Mouse (Mus musculus) heart, postnatal 0 days (tissue): ENCODE results near the gene Gm11487. TPM values are rescaled to one million over a fixed set of nuclear protein-coding genes. Genes with fewer than 3 reads are reported as not detected.
A peak's percentile ranks its signal among the peaks of the same experiment; 100 is the strongest.
"Not testable (repeated sequence)": the region's sequence is repeated elsewhere in the genome, so short reads cannot be mapped to it uniquely, and the experiment has no call there.

Experiments used
- ATAC-seq: fragments of 200-750 bp; cut with Nextera tagmentation; 2 replicates; pipeline ENCODE4 v1.8.0; 2017; ENCODE audit warnings: low read depth, moderate number of reproducible peaks, moderate library complexity; ENCODE audit not compliant: insufficient read depth
- DNase-seq: peaks from one replicate; pipeline ENCODE4 v3.0.0-alpha.2; 2016; ENCODE audit warnings: low spot score
- H3K27ac ChIP-seq: fragments of 300-500 bp; sonication (generic); 2 replicates; pipeline ENCODE4 v1.5.1; 2014; ENCODE audit warnings: low read depth, mild to moderate bottlenecking
- H3K27me3 ChIP-seq: fragments of 300-500 bp; sonication (generic); 2 replicates; pipeline ENCODE4 v1.6.1; 2014; ENCODE audit warnings: low read length, mixed read lengths; ENCODE audit not compliant: control insufficient read depth, insufficient read depth
- H3K36me3 ChIP-seq: fragments of 300-500 bp; sonication (generic); replicated peaks from 2 replicates; pipeline ENCODE4 v1.6.1; 2014; ENCODE audit warnings: low read length, mixed read lengths; ENCODE audit not compliant: control insufficient read depth, insufficient read depth
- H3K4me1 ChIP-seq: fragments of 300-500 bp; sonication (generic); 2 replicates; pipeline ENCODE4 v1.6.1; 2014; ENCODE audit warnings: antibody characterized with exemption; ENCODE audit not compliant: control insufficient read depth, insufficient read depth
- H3K4me2 ChIP-seq: fragments of 300-500 bp; sonication (generic); 2 replicates; pipeline ENCODE4 v1.6.1; 2014; ENCODE audit warnings: low read depth, mild to moderate bottlenecking, low read length, moderate library complexity
- H3K4me3 ChIP-seq: fragments of 300-500 bp; sonication (generic); 2 replicates; pipeline ENCODE4 v1.5.1; 2014; ENCODE audit warnings: low read depth, low read length
- H3K9ac ChIP-seq: fragments of 300-500 bp; sonication (generic); replicated peaks from 2 replicates; pipeline ENCODE4 v1.6.1; 2014; ENCODE audit warnings: low read depth, low read length, mixed read lengths
- H3K9me3 ChIP-seq: fragments of 300-500 bp; sonication (generic); replicated peaks from 2 replicates; pipeline ENCODE4 v1.6.1; 2016; ENCODE audit warnings: low read length; ENCODE audit not compliant: control insufficient read depth
- CTCF ChIP-seq: IDR thresholded peaks from 2 replicates; pipeline ENCODE4 v1.5.1; 2016; ENCODE audit warnings: antibody characterized with exemption, control low read depth, low read depth
- EP300 ChIP-seq: IDR thresholded peaks from 2 replicates; pipeline ENCODE4 v1.6.1; 2016; ENCODE audit warnings: antibody characterized with exemption, low read depth
- WGBS: fragments of 180-500 bp; shearing (Covaris S2); extraction: QIAGEN DNeasy Blood & Tissue Kit; methylation state at CpG from one replicate; pipeline ENCODE4 v1.1.7; 2014; 5-methylcytosine and 5-hydroxymethylcytosine counted together
- polyA plus RNA-seq: library from polyadenylated mRNA; unstranded; fragments of >200 nt; fragmentation: Nextera tagmentation; extraction: Ambion mirVana; gene quantifications from 2 replicates; pipeline ENCODE4 v1.2.1, GENCODE M21; 2015
- total RNA-seq: library from RNA; depleted of rRNA; stranded (reverse); fragments of >200 nt; gene quantifications from 2 replicates; pipeline ENCODE4 v1.2.3, GENCODE M21; 2014; ENCODE audit warnings: low replicate concordance; rRNA removed

Gm11487 gene
- total RNA-seq, result not detected in 2 replicates
- polyA plus RNA-seq, result not detected in 2 replicates

DNA sequence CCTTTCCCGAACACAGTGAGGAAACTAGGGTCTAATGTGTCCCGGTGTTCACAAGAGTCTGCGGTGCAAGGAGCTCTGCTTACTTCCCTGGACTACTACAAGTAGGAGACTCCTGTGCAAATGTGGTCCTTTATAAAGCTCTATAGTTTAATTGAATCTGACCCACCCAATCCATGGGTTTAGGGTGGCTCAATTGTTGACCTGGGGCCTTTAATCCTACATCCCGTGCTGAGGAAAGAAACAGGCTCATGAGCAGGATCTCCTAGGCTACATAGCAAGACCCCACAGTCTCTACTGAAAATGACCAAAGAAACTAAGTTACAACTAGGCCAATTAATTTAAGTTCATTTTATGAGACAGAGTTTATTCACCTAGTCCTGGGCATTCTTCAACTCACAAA, at the start of gene Gm11487:
Gm11487 (minus strand) TSS at position 101 of the 400 bp plus-strand sequence.
- not testable (repeated sequence) for H3K4me2 ChIP-seq, H3K4me1 ChIP-seq, H3K27me3 ChIP-seq, ATAC-seq, H3K36me3 ChIP-seq, H3K9ac ChIP-seq, H3K9me3 ChIP-seq, DNase-seq, H3K27ac ChIP-seq, H3K4me3 ChIP-seq
- 88% methylated on average over 4 of the region's 4 CpGs for WGBS

GRCm38 (mm10) chr4:73444715-73445114, 39.8 kb upstream of the Gm11487 start:
- no peaks in the 10 kb centered on the region for H3K27me3 ChIP-seq
- no peak overlapping the region for H3K27ac ChIP-seq
- no peaks in the 10 kb centered on the region for H3K9me3 ChIP-seq
- H3K4me1 ChIP-seq, result no peaks in the 10 kb centered on the region
- ATAC-seq (no peak), DNase-seq (no peak)
- WGBS, result 50% methylated on average over 7 of the region's 7 CpGs
- TF ChIP-seq EP300, result no peak
- TF ChIP-seq CTCF, result peak; percentile 15; the same call in 1 of the 2 replicates
- no peaks in the 10 kb centered on the region for H3K36me3 ChIP-seq
- no peak overlapping the region for H3K4me3 ChIP-seq
- H3K9ac ChIP-seq, result no peak overlapping the region
- H3K4me2 ChIP-seq, result no peak overlapping the region

DNA sequence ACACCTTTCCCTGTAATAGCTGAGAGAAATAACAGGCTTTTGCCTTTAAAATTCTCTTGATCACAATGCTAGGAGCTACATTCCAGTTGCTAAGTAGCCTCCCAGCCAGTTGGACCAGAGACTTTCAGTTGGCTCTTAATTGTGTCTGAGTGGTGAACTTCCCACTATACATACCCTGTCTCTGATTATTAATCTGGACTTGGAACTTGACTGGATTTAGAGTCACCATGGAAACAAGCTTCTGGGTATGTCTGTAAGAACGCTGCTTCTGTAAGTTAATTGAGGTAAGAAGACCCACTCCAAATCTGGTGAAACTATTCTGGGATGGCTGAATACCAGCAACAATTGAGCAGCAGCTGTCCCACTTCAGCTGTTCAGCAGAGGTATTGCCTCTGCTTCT, 37.7 kb upstream of the Gm11487 start:
- Histone ChIP-seq H3K36me3 (no peaks in the 10 kb centered on the region), H3K4me3 (no peak overlapping the region), H3K9me3 (no peaks in the 10 kb centered on the region), H3K4me2 (no peak overlapping the region), H3K4me1 (no peaks in the 10 kb centered on the region), H3K27me3 (no peaks in the 10 kb centered on the region), H3K27ac (no peak overlapping the region), H3K9ac (no peak overlapping the region)
- ATAC-seq (no peak), DNase-seq (no peak)
- TF ChIP-seq CTCF, result no peak
- TF ChIP-seq EP300, result no peak
- 58% methylated on average over 1 of the region's 1 CpGs for WGBS

- Histone ChIP-seq H3K4me1 (no peaks in the 10 kb centered on the region), H3K27me3 (no peaks in the 10 kb centered on the region), H3K27ac (no peak overlapping the region), H3K9ac (no peak overlapping the region), H3K4me3 (no peak overlapping the region), H3K4me2 (no peak overlapping the region), H3K36me3 (no peaks in the 10 kb centered on the region), H3K9me3 (no peaks in the 10 kb centered on the region; the same call in 1 of the 2 replicates)
- DNase-seq (no peak), ATAC-seq (no peak)
- WGBS, result 68% methylated on average over 3 of the region's 3 CpGs
- TF ChIP-seq EP300 (no peak), CTCF (no peak)
These were observed 21.0 kb upstream of the Gm11487 start for GRCm38 (mm10) chr4:73425903-73426302.

- no peak overlapping the region for H3K4me3 ChIP-seq
- no peak overlapping the region for H3K27ac ChIP-seq
- 82% methylated on average over 12 of the region's 12 CpGs for WGBS
- no peaks in the 10 kb centered on the region for H3K27me3 ChIP-seq
- TF ChIP-seq EP300 (no peak), CTCF (no peak)
- H3K4me1 ChIP-seq, result no peaks in the 10 kb centered on the region
- H3K9ac ChIP-seq, result no peak overlapping the region
- no peaks in the 10 kb centered on the region for H3K36me3 ChIP-seq
- no peaks in the 10 kb centered on the region; the same call in 1 of the 2 replicates for H3K9me3 ChIP-seq
- no peak overlapping the region for H3K4me2 ChIP-seq
- no peak for DNase-seq
- no peak for ATAC-seq
These were observed 18.2 kb upstream of the Gm11487 start for GRCm38 (mm10) chr4:73423049-73423448.

DNA sequence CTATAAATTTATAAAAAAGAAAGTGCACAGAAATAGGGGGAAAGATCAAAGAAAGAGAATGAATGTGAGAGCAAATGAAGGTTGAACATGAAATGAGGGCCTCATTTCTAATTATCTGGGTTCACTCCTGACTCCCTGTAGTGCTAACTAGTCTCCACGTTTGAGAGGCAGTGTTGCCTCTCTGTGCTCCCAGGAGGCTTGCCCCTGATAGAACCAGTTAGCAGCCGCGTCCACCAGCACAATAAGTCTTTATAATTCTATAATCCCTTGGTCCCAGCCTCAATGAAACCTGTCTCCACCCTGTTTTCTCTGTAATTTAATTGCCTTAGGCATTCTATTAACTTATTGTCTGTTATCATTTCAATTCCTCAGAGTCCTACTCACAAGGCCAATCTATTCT, 38.3 kb downstream of the Gm11487 start:
- no peak overlapping the region for H3K4me3 ChIP-seq
- H3K4me2 ChIP-seq, result no peak overlapping the region
- ATAC-seq (no peak), DNase-seq (no peak)
- WGBS, result 57% methylated on average over 3 of the region's 3 CpGs
- H3K4me1 ChIP-seq, result no peaks in the 10 kb centered on the region
- H3K27me3 ChIP-seq, result no peaks in the 10 kb centered on the region
- TF ChIP-seq EP300, result no peak
- no peak for TF ChIP-seq CTCF
- no peak overlapping the region for H3K9ac ChIP-seq
- H3K27ac ChIP-seq, result no peak overlapping the region
- H3K9me3 ChIP-seq, result no peaks in the 10 kb centered on the region
- H3K36me3 ChIP-seq, result no peaks in the 10 kb centered on the region

Other genes with a start within 250 kb of the Gm11487 start
- gene Gm11238, start 202.8 kb upstream of the Gm11487 start, total RNA-seq, result not detected in 2 replicates
- gene Gm11238, start 202.8 kb upstream of the Gm11487 start, polyA plus RNA-seq, result not detected in 2 replicates
- not detected in 2 replicates for gene Gm11237, start 217.9 kb upstream of the Gm11487 start, total RNA-seq
- gene Gm11237, start 217.9 kb upstream of the Gm11487 start, polyA plus RNA-seq, result not detected in 2 replicates
- gene Gm11236, start 233.0 kb upstream of the Gm11487 start, total RNA-seq, result not detected in 2 replicates
- gene Gm11236, start 233.0 kb upstream of the Gm11487 start, polyA plus RNA-seq, result not detected in 2 replicates